Mouse (Mus musculus): ENCODE results near the gene Foxe3.
"Not testable (repeated sequence)": the region's sequence is repeated elsewhere in the genome, so short reads cannot be mapped to it uniquely, and the experiment has no call there.

Gene Foxe3

GRCm38 (mm10) chr4:114925917-114926312 lies at the start of gene Foxe3:
Gene Foxe3 (minus strand): TSS chr4:114926013.
- no peak for DNase-seq (ENCODE audit: low spot score in 2 of 2)

- DNase-seq (ENCODE audit: low spot score in 2 of 2), result no peak
Measured at GRCm38 (mm10) chr4:114973229-114973740, 47.5 kb upstream of the Foxe3 start.

DNA sequence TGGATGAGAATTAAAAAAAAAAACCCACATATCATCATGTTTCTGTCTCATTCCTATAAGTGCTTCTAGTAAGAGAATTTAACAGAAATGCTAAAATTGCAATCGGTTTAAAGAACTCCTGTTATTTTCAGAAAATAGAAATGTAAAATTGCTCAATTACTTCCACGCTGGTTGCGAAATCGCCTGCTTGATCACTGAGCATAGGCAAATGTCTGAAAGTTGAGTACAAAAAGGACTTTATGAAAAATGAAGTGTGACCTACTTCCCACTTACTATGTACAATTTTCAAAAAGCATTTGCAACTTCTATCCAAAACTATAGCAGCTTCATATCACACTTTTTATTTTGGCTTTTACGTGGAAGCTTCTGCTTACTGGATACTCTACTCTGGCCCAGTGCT lies 44.9 kb upstream of the Foxe3 start:
- DNase-seq (ENCODE audit: low spot score in 2 of 2), result no peak

- DNase-seq (ENCODE audit: low spot score in 2 of 2), result not testable (repeated sequence)
Measured at GRCm38 (mm10) chr4:114960881-114961280, 35.1 kb upstream of the Foxe3 start.

GRCm38 (mm10) chr4:114959533-114959932 lies 33.7 kb upstream of the Foxe3 start:
- DNase-seq (ENCODE audit: low spot score in 2 of 2), result no peak

GRCm38 (mm10) chr4:114958786-114959185 lies 33.0 kb upstream of the Foxe3 start:
- DNase-seq (ENCODE audit: low spot score in 2 of 2), result no peak

GRCm38 (mm10) chr4:114958231-114958630 lies 32.4 kb upstream of the Foxe3 start:
- DNase-seq (ENCODE audit: low spot score in 2 of 2), result peak in 1 of 2 experiments; percentile 7

- no peak for DNase-seq (ENCODE audit: low spot score in 2 of 2)
Measured at GRCm38 (mm10) chr4:114957403-114957802, 31.6 kb upstream of the Foxe3 start.

- no peak for DNase-seq (ENCODE audit: low spot score in 2 of 2)
Measured at GRCm38 (mm10) chr4:114953172-114953571, 27.4 kb upstream of the Foxe3 start.

GRCm38 (mm10) chr4:114947852-114948481 lies 22.2 kb upstream of the Foxe3 start:
- DNase-seq (ENCODE audit: low spot score in 2 of 2), result no peak

DNA sequence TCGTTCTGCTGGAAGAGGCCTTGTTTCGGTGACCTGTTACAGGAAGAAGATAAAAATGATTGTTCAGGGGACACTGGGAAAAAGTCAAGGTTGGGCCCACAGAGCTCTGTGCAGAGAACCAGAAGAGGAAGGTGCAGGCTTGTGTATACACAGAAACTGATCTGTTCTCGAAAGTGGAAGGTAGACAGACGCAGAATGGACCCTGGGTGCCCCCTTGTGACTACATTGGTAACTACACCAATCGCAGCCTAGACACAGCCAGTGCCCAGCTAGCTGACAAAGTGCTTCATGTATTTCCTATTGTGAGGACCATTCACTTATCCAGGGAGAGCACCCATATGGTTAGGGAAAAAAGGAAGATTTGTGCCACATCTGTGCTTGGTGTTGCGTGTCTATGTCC lies 21.6 kb upstream of the Foxe3 start:
- peak; percentile 26 to 89 for DNase-seq (ENCODE audit: low spot score in 2 of 2)

DNA sequence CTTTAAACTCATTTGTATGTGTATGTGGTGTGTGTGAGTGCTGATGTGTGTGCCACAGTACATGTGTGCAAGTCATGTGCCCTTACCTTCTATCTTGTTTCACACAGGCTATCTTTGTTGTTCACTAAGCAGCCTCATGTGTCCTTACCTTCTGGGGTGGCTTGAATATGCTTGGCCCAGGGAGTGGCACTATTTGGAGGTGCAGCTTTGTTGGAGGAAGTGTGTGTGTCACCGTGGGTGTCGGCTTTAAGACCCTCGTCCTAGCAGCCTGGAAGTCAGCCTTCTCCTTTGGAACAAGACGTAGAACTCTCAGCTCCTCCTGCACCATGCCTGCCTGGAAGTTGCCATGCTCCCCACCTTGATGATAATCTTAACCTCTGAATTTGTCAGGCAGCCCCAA lies 20.6 kb upstream of the Foxe3 start:
- DNase-seq (ENCODE audit: low spot score in 2 of 2), result no peak

- DNase-seq (ENCODE audit: low spot score in 2 of 2), result no peak
Measured at GRCm38 (mm10) chr4:114945021-114945420, 19.2 kb upstream of the Foxe3 start.

GRCm38 (mm10) chr4:114942583-114942982 lies 16.8 kb upstream of the Foxe3 start:
- no peak for DNase-seq (ENCODE audit: low spot score in 2 of 2)

DNA sequence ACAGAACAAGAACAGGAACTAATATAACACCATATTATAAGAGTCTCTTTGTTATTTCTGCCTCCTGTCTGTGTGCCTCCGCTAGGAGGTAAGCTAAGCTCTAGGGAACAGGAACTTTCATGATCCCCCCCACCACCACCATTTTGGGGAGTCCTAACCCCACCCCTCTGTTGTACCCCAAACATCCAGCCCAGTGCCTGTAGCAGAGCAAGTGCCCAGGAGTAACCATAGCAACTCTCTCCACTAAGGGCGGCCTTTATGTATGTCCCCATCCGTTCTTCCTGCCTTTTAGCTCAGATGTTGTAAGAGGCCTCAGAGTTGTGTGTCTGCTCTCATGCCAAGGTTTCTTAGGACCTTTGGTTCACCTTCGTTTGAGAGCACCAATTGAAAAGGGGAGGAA lies 16.3 kb upstream of the Foxe3 start:
- DNase-seq (ENCODE audit: low spot score in 2 of 2), result no peak

- no peak for DNase-seq (ENCODE audit: low spot score in 2 of 2)
Measured at GRCm38 (mm10) chr4:114941311-114941710, 15.5 kb upstream of the Foxe3 start.

- DNase-seq (ENCODE audit: low spot score in 2 of 2), result no peak
Measured at GRCm38 (mm10) chr4:114938248-114938647, 12.4 kb upstream of the Foxe3 start.

DNA sequence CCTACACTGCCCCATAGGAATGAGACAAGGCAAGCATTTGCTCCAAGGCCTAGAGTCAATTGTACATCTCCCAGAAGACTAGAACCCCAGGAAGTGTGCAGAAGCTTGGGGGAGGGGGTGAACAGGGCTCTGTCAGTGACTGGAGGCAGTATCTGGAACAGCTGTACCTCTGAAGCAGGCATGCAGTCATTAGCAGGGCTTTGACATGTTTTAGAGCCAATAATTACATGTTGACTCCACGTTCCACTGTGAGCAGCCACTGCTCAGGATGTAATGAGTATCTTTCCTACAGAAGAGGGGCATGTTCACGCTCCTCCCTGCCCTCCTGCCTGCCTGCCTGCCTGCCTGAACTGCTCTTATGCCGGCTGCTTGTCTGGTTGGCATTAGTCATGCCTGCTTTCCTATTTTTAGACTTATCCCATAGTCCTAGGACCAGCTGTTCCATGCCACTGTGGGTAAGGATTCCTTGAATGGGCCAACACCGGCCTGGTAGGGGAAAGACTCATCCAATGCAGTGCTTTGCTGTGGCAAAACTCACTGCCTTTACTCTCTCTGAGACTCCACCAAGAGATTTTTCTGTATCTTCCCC lies 11.7 kb upstream of the Foxe3 start:
- DNase-seq (ENCODE audit: low spot score in 2 of 2), result peak in 1 of 2 experiments; percentile 63

DNA sequence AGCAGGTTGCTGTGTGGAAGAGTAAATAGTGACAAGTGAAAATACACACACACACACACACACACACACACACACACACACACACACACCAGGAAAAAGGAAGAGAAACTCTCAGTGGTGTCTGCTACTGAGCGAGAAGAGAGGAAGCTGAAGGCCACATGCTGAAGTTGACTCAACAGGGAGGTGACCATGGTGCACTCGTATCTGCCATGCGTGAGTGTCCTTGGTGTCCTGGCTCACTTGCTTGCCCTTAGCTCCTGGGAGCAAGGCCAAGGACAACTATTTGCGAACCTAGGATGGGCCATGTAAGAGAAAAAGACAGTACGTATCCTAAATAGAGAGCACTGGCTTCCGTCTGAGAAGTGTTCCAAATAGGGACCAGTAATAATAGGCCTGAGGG lies 8.4 kb upstream of the Foxe3 start:
- DNase-seq (ENCODE audit: low spot score in 2 of 2), result no peak

DNA sequence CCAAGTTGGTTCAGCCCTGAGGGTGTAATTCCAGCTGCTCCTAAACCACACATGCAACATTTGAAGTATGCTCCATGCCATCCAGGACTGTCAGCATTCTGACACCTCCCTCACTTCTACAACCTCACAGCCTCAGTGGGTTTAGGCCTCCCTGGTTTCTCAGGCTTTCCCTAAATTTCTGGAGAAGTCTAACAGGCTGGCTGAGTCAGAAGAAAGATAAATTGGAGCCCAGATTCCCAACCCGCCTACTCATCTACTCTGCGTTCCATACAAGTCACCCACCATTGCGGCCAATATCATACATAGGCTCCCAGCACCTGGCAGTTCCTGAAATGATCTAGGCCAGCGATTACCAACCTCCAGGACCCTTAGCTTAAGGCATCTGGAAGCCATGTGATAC lies 6.9 kb upstream of the Foxe3 start:
- DNase-seq (ENCODE audit: low spot score in 2 of 2), result no peak

GRCm38 (mm10) chr4:114929155-114929554 lies 3.3 kb upstream of the Foxe3 start:
- no peak for DNase-seq (ENCODE audit: low spot score in 2 of 2)

GRCm38 (mm10) chr4:114924971-114925916 lies 569 bp downstream of the Foxe3 start:
- DNase-seq (ENCODE audit: low spot score in 2 of 2), result no peak
